Mouse (Mus musculus) urinary bladder, postnatal 10 days (tissue): ENCODE results near the gene Bcl9l.

Experiments
- DNase-seq: peaks from one replicate; pipeline ENCODE4 v3.0.0; 2022; ENCODE audit warnings: low spot score

The Bcl9l gene

GRCm38 (mm10) chr9:44483510-44484044 is 952 bp downstream of the Bcl9l start:
- DNase-seq, result no peak

- DNase-seq, result no peak
Observed at GRCm38 (mm10) chr9:44484311-44485104, 1.9 kb downstream of the Bcl9l start.

GRCm38 (mm10) chr9:44485105-44485515 is 2.5 kb downstream of the Bcl9l start:
- no peak for DNase-seq

- DNase-seq, result no peak
Observed at GRCm38 (mm10) chr9:44485516-44486161, 3.0 kb downstream of the Bcl9l start.

- DNase-seq, result no peak
Observed at GRCm38 (mm10) chr9:44486335-44486734, 3.7 kb downstream of the Bcl9l start.

- no peak for DNase-seq
Observed at GRCm38 (mm10) chr9:44486741-44487421, 4.3 kb downstream of the Bcl9l start.

GRCm38 (mm10) chr9:44487441-44487840 is 4.8 kb downstream of the Bcl9l start:
- DNase-seq, result no peak

- no peak for DNase-seq
Observed at GRCm38 (mm10) chr9:44488416-44488815, 5.8 kb downstream of the Bcl9l start.

GRCm38 (mm10) chr9:44488855-44489381 is 6.3 kb downstream of the Bcl9l start:
- DNase-seq, result no peak

- no peak for DNase-seq
Observed at GRCm38 (mm10) chr9:44489651-44490085, 7.0 kb downstream of the Bcl9l start.

GRCm38 (mm10) chr9:44490086-44490967 is 7.7 kb downstream of the Bcl9l start:
- DNase-seq, result no peak

GRCm38 (mm10) chr9:44491351-44491750 is 8.7 kb downstream of the Bcl9l start:
- no peak for DNase-seq

GRCm38 (mm10) chr9:44492631-44493461 is 10.2 kb downstream of the Bcl9l start:
- DNase-seq, result no peak

- no peak for DNase-seq
Observed at GRCm38 (mm10) chr9:44494261-44494862, 11.7 kb downstream of the Bcl9l start.

- DNase-seq, result no peak
Observed at GRCm38 (mm10) chr9:44494863-44495809, 12.5 kb downstream of the Bcl9l start.

GRCm38 (mm10) chr9:44495810-44496344 is 13.3 kb downstream of the Bcl9l start:
- no peak for DNase-seq

GRCm38 (mm10) chr9:44496803-44497461 is 14.3 kb downstream of the Bcl9l start:
- no peak for DNase-seq
